Mouse (Mus musculus) MEL (cell line): Measurements from ENCODE around the gene Mcm9.
A peak's percentile ranks its signal among the peaks of the same experiment; 100 is the strongest.

Experiments used
- CTCF ChIP-seq, 3 experiments: IDR thresholded peaks in 2 of 3; conservative IDR thresholded peaks in 1 of 3; 2 replicates each; pipeline ENCODE4 v1.5.1; 2011 to 2012; ENCODE audit warnings: low read length in 3 of 3, low read depth in 2 of 3, mild to moderate bottlenecking in 2 of 3, improper control_type of control experiment in 1 of 3, inconsistent platforms in 1 of 3, mixed read lengths in 1 of 3, moderate library complexity in 1 of 3; ENCODE audit not compliant: control insufficient read depth in 1 of 3, insufficient read depth in 1 of 3, poor library complexity in 1 of 3, severe bottlenecking in 1 of 3
- HCFC1 ChIP-seq: IDR thresholded peaks from 2 replicates; pipeline ENCODE4 v1.6.1; 2012; ENCODE audit warnings: low read depth, mild to moderate bottlenecking, inconsistent platforms, low read length, improper control_type of control experiment, moderate library complexity
- MYC ChIP-seq: IDR thresholded peaks from 2 replicates; pipeline ENCODE4 v1.6.1; 2011; ENCODE audit warnings: low read depth, mild to moderate bottlenecking, low read length, improper control_type of control experiment, moderate library complexity
- NRF1 ChIP-seq: IDR thresholded peaks from 2 replicates; pipeline ENCODE4 v1.6.1; 2014; ENCODE audit warnings: low read depth, mild to moderate bottlenecking, inconsistent platforms, low read length, improper control_type of control experiment, moderate library complexity; ENCODE audit not compliant: poor library complexity, insufficient read depth, severe bottlenecking
- POLR2A ChIP-seq, 2 experiments: IDR thresholded peaks; 2 replicates each; pipeline ENCODE4 v1.6.1; 2011 to 2012; ENCODE audit warnings: low read length in 2 of 2, mild to moderate bottlenecking in 2 of 2, control low read depth in 1 of 2, improper control_type of control experiment in 1 of 2, low read depth in 1 of 2, moderate library complexity in 1 of 2; ENCODE audit not compliant: control insufficient read depth in 1 of 2, insufficient read depth in 1 of 2, poor library complexity in 1 of 2
- USF2 ChIP-seq, 2 experiments: IDR thresholded peaks; 2 replicates each; pipeline ENCODE4 v1.6.1; 2011 to 2012; ENCODE audit warnings: improper control_type of control experiment in 2 of 2, low read length in 2 of 2, borderline replicate concordance in 1 of 2, inconsistent platforms in 1 of 2, low read depth in 1 of 2, mild to moderate bottlenecking in 1 of 2; ENCODE audit not compliant: insufficient read depth in 1 of 2
- ZNF384 ChIP-seq: IDR thresholded peaks from 2 replicates; pipeline ENCODE4 v1.6.1; 2012; ENCODE audit warnings: low read depth, mild to moderate bottlenecking, inconsistent platforms, low read length, improper control_type of control experiment

GRCm38 (mm10) chr10:53580137-53580536 lies 50.1 kb downstream of the Mcm9 start:
- TF ChIP-seq CTCF (IDR thresholded peaks at IDR 0.05 in 2 of 3, conservative IDR thresholded peaks at IDR 0.05 in 1 of 3; ENCODE audit: control insufficient read depth in 1 of 3, insufficient read depth in 1 of 3, low read depth in 2 of 3, low read length in 3 of 3, poor library complexity in 1 of 3, severe bottlenecking in 1 of 3) (no peak), POLR2A (IDR thresholded peaks at IDR 0.05; ENCODE audit: control insufficient read depth in 1 of 2, insufficient read depth in 1 of 2, low read depth in 1 of 2, low read length in 2 of 2, poor library complexity in 1 of 2) (peak in 1 of 2 experiments; percentile 44; a peak in 1 of 4 replicates), MYC (peak; percentile 78), NRF1 (no peak), USF2 (IDR thresholded peaks at IDR 0.05; ENCODE audit: borderline replicate concordance in 1 of 2, insufficient read depth in 1 of 2, low read depth in 1 of 2, low read length in 2 of 2) (no peak), HCFC1 (no peak), ZNF384 (no peak)
